Mouse (Mus musculus) cerebellum, adult (tissue): ENCODE results near the gene Fam189a1.

Experiments
- ATAC-seq: cut with Nextera tagmentation; 2 replicates; pipeline ENCODE4 v1.9.2; 2017; ENCODE audit warnings: mild to moderate bottlenecking, moderate library complexity, mixed read lengths; ENCODE audit not compliant: insufficient number of reproducible peaks, low FRiP score, low TSS enrichment

Gene Fam189a1

GRCm38 (mm10) chr7:65104207-65105096 lies 51.9 kb downstream of the Fam189a1 start:
- no peak for ATAC-seq

DNA sequence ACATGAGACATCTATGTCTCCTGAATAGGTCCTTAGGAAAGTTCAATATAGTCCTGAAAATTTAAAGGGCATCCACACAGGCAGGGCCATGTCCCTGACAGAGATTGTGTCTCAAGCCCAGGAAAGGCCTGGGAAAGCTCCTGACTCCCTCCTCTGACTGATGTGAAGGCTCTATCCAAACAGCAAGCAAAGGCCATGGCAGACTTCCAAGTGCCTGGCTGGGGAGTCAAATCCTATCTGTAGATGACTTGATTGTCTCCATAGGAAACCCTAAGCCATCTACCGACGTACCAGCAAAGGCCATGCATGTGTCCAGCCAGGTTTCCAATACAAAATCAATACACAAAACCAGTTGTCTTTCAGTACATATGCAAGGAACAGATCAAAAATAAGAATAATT lies 54.7 kb downstream of the Fam189a1 start:
- no peak for ATAC-seq

GRCm38 (mm10) chr7:65097708-65098107 lies 58.7 kb downstream of the Fam189a1 start:
- no peak for ATAC-seq

- peak; percentile 55; the same call in 1 of the 2 replicates for ATAC-seq
Measured at GRCm38 (mm10) chr7:65095631-65096107, 60.7 kb downstream of the Fam189a1 start.

DNA sequence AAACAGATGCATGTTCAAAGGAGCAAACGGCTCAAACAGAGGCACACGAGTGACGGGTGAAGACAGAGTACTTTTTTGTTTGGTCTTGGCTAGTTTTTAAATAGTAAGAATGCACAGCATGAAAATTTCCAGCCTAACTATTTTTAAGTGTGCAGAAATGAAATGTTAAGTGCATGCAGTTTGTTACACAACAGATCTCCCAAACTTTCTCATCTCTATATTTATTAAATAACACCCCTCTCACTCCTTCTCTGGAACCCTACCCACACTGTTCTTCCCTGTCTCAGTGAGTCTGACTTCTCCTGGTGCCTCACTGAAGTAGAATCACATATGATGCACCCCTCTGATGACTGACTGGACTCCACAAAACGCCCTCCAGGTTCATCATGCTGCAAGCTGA lies 63.1 kb downstream of the Fam189a1 start:
- no peak for ATAC-seq

- ATAC-seq, result no peak
Measured at GRCm38 (mm10) chr7:65091486-65091885, 64.9 kb downstream of the Fam189a1 start.

GRCm38 (mm10) chr7:65085972-65086371 lies 70.4 kb downstream of the Fam189a1 start:
- no peak for ATAC-seq

- no peak for ATAC-seq
Measured at GRCm38 (mm10) chr7:65082778-65083091, 73.6 kb downstream of the Fam189a1 start.

DNA sequence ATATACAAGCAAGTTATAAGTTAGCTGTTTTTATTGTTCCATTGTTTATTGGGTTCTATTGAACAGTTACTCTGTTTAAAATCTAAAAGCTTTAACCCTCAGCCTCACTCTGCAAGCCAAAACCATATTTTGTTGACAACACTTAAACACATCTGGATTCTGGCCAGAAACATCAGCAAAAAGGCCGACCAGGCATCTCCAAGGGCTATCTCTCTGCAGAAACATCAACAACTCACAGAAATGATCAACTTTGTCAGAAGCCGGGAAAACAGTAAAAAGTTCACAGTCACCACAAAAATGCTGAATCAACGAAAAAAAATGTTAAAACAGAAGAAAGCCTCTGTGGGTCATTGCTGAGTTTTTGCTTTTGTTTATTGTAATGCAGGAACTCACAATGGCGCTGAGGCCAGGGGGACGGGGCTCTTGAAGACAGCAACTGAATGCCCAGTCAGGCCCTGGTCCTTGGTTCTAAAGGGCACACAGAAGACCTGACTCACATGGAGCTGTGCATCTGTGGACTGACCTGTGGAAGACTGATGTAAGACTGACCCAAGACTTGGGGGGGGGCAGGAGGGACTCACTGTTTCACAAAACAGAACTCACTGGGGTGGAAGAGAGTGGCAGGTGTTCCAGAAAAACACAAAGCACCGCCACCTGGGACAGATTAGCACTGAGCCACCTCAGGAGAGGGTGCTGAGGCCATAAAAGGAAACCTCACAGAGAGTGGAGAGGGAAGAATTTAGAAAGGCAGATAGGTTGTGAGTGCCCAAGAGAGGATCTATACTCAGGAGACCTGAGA lies 74.2 kb downstream of the Fam189a1 start:
- ATAC-seq, result no peak

GRCm38 (mm10) chr7:65076134-65076533 lies 80.2 kb downstream of the Fam189a1 start:
- no peak for ATAC-seq

- ATAC-seq, result no peak
Measured at GRCm38 (mm10) chr7:65074194-65074593, 82.2 kb downstream of the Fam189a1 start.

DNA sequence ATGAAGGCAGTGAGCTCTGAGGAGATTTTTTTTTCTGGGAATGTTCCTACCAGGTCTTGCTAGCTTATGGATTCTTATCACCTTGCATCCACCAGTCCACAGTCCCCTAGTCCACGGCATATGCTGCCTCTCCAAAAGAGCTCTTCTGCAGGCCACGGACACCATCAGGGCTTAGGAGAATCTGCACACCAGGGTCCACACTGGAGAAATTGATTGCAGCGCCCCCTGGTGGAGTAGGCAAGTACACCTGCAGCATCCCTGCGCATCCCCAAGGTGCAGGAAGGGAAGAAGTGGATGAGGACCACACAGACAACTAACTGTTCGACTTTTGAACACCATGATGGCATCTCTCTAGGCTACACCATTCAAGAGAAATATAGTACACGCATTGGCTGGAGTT lies 82.8 kb downstream of the Fam189a1 start:
- no peak for ATAC-seq

DNA sequence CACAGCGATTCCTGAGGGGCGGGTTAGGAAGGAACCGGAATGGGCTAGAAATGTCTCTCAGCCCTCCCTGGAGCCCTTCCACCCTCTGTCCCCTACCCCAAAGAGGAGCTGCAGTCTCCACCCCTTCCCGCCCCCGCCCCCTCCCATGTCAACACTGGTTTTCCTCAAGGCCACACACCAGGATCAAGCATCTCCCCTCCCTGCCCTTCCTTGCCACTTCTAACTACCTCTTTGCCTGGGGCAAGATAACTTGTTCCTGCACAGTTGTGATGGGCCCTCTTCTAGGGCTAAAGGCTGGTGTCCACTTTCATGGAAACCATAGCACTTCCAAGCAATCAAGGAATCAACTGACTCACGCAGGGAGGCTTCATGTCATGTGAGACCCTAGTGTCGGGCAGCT lies 90.2 kb downstream of the Fam189a1 start:
- no peak for ATAC-seq

- no peak for ATAC-seq
Measured at GRCm38 (mm10) chr7:65065457-65065856, 90.9 kb downstream of the Fam189a1 start.

DNA sequence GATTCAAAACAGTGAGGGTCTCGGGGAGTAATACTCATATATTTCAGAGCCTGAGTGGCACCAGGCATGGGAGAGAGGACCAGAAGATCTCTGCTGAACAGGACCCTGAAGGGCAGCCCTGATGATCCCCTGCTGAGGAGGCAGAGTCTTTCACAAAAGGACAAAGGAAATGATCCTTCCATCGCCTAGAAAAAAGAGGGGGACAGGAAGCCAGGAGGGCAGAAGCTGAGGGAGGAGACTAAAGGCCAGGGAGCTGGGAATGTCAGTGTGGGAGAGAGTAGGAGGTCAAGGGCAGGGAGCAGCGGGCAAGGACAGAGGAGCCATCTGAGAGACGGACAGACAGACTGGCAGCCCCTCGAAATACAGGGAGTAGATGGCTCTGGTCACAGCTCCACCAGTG lies 91.7 kb downstream of the Fam189a1 start:
- ATAC-seq, result no peak

DNA sequence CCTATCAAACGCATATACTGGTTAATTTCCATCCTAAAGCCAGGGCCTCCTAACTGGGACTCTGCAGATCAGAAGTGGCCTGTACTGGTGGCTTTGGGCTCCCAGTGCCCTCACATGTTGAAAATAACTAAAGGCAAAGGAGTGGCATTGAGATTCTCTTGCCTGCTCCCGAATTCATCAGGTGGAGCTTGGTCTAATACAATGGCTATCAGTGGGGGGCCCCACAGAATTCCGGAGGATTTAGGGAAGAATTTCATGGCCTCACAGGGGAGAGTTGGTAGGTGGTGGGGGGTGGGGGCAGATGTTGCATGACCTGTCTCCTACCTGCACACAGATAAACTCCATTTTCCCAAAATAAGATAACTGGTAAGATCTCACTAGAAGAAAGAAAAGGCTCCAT lies 92.3 kb downstream of the Fam189a1 start:
- no peak for ATAC-seq

- ATAC-seq, result no peak
Measured at GRCm38 (mm10) chr7:65060163-65060799, 96.1 kb downstream of the Fam189a1 start.

DNA sequence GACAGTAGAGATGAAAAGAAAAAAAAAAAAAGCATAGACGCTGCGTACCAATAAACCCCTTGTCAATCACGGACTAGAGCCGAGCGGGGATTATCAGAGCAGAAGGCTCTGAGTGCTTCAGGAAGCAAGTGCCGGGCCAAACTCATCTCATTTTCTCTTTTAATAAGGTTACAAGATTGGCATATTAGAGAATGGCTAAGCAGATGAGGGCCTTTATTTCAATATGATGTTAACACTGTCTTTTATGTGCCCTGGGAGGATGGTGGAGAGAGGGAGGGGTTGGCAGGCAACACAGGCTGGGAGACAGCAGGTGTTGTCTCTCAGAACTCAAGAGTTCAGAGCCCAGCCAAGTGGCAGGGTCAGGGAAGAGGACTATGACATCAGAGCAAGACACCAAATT lies 99.5 kb downstream of the Fam189a1 start:
- no peak for ATAC-seq

DNA sequence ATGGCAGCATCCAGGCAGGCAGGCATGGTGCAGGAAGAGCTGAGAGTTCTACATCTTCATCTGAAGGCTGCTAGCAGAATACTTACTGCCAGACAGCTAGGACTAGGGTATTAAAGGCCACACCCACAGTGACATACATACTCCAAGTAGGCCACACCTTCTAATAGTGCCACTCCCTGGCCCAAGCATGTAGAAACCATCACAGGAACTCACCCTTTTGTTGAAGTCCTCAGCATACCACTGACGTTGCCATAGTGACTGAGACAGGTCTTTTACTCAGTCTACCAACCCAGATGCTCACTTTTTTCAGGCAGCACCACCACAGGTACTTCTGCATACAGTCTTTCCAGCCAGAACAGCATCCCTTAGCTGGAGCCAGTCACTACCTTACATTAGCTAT lies 104.4 kb downstream of the Fam189a1 start:
- no peak for ATAC-seq

- ATAC-seq, result no peak
Measured at GRCm38 (mm10) chr7:65049236-65049954, 107.0 kb downstream of the Fam189a1 start.
